Mouse (Mus musculus) C2C12 (cell line): ENCODE results near the gene Get4.

ENCODE experiments used
- CEBPB ChIP-seq: IDR thresholded peaks from one replicate; pipeline ENCODE4 v1.6.1; 2011; ENCODE audit warnings: low read depth, mild to moderate bottlenecking, control low read depth, moderate library complexity
- CTCF ChIP-seq: IDR thresholded peaks from one replicate; pipeline ENCODE4 v1.5.1; 2011; ENCODE audit not compliant: control insufficient read depth, insufficient read depth, insufficient read length
- MAX ChIP-seq: IDR thresholded peaks from one replicate; pipeline ENCODE4 v1.6.1; 2011; ENCODE audit warnings: mild to moderate bottlenecking, control low read depth
- MYOD1 ChIP-seq: IDR thresholded peaks from one replicate; pipeline ENCODE4 v1.6.1; 2011; ENCODE audit warnings: low read depth; ENCODE audit not compliant: control insufficient read depth, insufficient read length
- MYOG ChIP-seq: IDR thresholded peaks from one replicate; pipeline ENCODE4 v1.6.1; 2011; ENCODE audit not compliant: control insufficient read depth, insufficient read length; ENCODE audit errors: extremely low read depth
- USF1 ChIP-seq: IDR thresholded peaks from one replicate; pipeline ENCODE4 v1.6.1; 2011; ENCODE audit warnings: low read depth, mild to moderate bottlenecking, control low read depth, moderate library complexity

DNA sequence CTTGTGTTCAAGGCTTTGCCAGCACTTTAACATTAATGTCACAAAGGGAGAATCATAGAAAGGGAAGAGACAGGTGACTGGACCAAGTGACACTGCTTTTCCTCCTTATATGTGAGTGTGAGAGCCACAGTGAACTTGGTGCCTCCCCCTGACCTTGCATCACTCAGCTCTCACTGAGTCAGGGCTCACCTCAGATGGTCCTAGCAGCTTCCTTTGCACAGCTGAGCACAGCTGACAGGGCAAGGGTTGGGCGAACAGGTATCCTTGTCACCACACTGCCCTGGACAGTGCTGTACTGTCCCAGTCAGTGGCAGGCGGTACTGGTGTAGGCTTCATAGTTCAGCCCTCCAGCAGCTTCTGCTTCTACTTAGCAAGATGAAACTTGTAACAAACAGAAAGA is 24.5 kb upstream of the Get4 start:
- TF ChIP-seq CTCF = no peak
- no peak for TF ChIP-seq CEBPB
- no peak for TF ChIP-seq MAX
- TF ChIP-seq USF1 = no peak
- no peak for TF ChIP-seq MYOD1
- no peak for TF ChIP-seq MYOG
